Mouse (Mus musculus): ENCODE data around the gene Slc30a2.
"Not testable (repeated sequence)": the region's sequence is repeated elsewhere in the genome, so short reads cannot be mapped to it uniquely, and the experiment has no call there.

Slc30a2 gene

GRCm38 (mm10) chr4:134319674-134320073 lies 23.3 kb upstream of the Slc30a2 start:
- no peak for DNase-seq (ENCODE audit: low read depth in 1 of 2, low spot score in 2 of 2)

DNA sequence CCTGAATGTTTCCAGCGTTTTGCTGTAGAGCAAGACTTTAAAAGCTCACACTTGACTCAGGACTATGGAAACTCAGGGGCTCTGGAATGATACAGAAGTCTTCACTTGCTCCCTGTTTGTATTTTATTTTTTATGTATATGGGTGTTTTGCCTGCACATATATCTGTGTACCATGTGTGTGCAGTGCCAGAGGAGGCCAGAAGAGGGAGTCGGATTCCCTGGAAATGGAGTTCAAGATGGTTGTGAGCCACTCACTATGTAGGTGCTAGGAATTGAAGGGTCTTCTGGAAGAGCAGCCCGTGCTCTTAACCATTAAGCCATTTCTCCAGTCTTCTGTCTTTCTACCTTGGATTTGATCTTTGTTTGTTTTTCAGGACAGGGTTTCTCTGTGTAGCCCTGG lies 21.5 kb upstream of the Slc30a2 start:
- no peak for DNase-seq (ENCODE audit: low read depth in 1 of 2, low spot score in 2 of 2)

DNA sequence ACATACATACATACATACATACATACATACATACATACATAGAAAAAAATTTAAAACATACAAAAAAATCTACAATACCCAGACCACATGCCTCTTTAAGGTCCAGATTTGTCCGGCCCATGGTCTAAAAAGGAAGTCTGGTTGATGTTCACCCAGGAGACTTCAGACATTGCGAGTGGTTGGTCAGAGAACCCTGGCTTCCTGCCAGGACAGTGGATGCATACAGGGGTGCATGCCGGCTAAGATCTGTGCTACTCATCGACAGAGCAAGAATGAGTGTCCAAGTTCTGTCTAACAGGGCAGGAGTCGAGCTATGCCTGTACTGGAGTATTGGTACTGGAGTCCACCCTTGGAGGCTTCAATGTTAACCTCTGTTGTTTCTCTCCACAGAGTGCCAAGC lies 18.3 kb upstream of the Slc30a2 start:
- DNase-seq (ENCODE audit: low read depth in 1 of 2, low spot score in 2 of 2), result no peak

GRCm38 (mm10) chr4:134326859-134327530 lies 16.0 kb upstream of the Slc30a2 start:
- no peak for DNase-seq (ENCODE audit: low read depth in 1 of 2, low spot score in 2 of 2)

DNA sequence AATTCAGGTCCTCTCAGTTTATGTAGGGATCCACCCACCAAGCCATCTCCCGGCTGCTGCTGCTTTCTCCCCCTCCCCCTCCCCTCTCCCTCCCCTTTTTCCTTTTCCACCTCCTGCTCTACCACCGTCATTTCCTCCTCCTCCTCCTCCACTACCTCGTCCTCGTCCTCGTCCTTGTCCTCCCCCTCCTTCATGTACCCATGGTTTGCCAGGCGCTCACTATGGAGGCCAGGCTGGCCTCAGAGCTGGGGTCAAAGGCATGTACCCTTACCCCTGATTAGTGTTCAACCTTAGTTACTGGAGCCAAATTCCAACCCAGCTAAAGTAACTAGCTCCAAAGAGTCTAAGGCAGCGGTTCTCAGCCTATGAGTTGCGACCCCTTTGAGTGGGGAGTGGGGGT lies 14.8 kb upstream of the Slc30a2 start:
- no peak for DNase-seq (ENCODE audit: low read depth in 1 of 2, low spot score in 2 of 2)

DNA sequence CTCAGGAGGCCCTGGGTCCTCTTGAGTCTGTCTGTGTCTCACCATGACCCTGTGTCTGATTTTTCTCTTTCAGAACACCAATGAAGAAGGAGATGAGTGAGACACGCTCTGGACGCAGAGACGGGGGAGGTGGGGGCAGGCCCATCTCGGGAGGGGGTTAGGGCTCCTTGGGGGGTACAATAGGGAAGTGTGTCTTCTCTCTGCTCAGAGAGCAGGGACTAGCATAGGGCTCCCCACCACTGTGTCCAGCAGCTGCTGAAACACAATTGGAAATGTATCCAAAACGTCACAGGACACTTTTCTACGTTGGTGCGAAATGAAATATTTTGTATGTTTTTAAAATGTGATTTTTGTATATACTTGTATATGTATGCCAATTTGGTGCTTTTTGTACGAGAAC lies 14.1 kb upstream of the Slc30a2 start:
- DNase-seq (ENCODE audit: low read depth in 1 of 2, low spot score in 2 of 2), result no peak

DNA sequence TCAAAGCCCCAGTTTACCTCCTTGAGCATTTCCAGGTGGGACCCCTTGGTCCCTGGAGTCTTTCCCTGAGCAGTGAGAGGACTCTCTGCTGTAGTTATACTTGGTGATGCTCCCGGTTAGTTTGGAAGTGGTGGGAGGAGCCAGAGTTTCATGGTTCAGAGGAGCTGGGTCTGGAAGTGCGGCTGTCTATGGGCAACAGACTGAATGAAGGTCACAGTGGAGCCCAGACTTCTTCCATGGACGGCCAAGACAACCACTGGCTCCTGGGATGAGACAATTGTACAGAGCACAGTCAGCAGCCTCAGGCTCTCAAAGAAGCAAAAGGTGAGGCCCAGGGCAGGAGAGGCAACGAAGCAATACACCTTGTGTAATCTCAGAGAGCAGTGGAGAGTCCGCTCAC lies 12.7 kb upstream of the Slc30a2 start:
- DNase-seq (ENCODE audit: low read depth in 1 of 2, low spot score in 2 of 2), result no peak

DNA sequence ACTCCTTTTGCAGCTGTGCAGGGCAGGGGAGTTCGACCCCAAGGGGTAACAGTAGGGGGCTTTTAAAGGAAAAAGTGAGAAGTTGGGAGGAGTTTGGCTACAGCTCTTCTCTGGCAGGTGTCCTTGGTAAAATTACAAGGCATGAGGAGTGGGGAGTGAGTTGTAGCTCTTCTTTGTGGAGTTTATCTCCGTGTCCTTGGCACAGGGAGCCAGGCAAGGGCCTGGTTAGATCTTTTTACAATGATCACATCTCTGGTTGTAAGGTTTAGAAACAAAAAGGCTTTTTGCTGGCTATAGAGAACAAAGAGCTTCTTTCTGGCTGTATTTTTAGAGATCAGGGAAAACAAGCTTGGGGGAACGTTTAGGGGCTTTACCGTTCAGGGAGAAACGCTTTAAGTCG lies 1.8 kb upstream of the Slc30a2 start:
- not testable (repeated sequence) for DNase-seq (ENCODE audit: low read depth in 1 of 2, low spot score in 2 of 2)

DNA sequence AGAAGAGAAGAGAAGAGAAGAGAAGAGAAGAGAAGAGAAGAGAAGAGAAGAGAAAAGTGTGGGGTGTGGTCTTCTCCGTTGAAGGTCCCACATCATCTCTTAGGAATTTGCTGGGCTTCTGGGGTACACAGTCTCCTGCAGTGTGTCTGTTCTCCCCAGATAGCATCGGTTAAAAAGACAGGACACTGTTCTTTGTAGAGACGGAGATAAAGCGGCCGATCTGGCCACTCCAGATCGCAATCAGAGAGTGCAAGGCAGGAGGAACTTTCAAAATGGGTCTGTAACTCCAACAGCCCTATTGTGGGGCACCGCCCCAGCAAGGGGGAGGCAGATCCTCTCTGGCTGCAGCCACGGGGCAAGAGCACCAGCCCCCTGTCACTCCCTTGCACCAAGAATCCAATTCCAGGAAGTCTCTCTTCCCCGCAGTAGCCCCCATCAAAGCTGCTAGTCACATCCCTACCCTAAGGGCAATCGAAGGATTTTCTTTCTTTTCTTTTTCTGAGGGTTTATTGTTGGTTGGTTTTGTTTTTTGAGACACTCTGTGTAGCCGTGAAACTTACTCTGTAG lies 685 bp upstream of the Slc30a2 start:
- no peak for DNase-seq (ENCODE audit: low read depth in 1 of 2, low spot score in 2 of 2)

DNA sequence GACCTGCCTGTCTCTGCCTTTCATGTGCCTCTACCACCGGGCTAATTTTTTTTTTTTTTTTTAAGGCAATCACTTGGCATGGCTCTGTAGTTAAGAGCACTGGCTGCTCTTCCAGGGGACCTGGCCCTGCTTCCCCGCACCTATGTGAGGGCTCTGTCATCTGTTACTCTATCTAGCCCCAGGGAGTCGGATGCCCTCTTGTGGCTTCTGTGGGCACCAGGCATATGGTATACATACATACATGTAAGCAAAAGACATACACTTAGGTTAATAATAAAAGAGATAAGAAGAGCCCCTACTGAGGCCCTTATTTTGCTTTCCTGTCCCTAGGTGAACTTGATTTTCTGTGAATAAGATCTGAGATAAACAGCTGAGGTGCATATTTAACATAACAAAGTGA lies 1.6 kb downstream of the Slc30a2 start:
- no peak for DNase-seq (ENCODE audit: low read depth in 1 of 2, low spot score in 2 of 2)

DNA sequence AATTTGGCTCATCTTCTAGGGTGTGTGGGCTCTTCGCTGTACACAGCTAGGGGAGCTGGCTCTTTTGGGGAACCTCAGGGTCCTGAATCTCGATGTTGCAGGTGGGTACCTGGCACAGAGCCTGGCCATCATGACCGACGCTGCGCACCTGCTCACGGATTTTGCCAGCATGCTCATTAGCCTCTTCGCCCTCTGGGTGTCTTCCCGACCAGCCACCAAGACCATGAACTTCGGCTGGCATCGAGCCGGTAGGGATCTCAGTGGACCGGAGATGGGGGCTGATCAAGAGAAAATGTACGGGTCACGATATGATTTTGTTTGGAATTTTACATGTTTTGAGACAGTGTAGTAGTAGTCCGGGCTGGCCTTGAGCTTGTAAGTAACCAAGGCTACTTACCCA lies 2.8 kb downstream of the Slc30a2 start:
- DNase-seq (ENCODE audit: low read depth in 1 of 2, low spot score in 2 of 2), result no peak

- no peak for DNase-seq (ENCODE audit: low read depth in 1 of 2, low spot score in 2 of 2)
Observed at GRCm38 (mm10) chr4:134348078-134348477, 5.1 kb downstream of the Slc30a2 start.

DNA sequence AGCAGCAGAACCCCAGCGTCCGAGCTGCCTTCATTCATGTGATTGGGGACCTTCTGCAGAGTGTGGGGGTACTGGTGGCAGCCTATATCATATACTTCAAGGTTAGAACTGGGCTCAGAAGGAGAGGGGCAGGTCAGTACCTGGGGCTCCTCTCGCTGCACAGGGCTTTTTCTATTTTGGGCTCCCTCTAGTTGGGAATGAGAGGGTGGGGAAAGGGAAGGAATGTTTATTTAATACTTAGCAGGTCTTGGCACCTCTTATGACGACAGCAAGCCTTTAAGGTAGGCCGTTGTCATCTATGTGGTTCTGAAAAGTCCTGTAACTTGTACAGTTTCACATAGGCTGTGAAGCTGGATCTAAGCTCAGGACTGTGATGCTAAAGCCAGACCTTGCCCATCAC lies 5.6 kb downstream of the Slc30a2 start:
- DNase-seq (ENCODE audit: low read depth in 1 of 2, low spot score in 2 of 2), result no peak

- no peak for DNase-seq (ENCODE audit: low read depth in 1 of 2, low spot score in 2 of 2)
Observed at GRCm38 (mm10) chr4:134349829-134350228, 6.8 kb downstream of the Slc30a2 start.

GRCm38 (mm10) chr4:134350641-134351040 lies 7.7 kb downstream of the Slc30a2 start:
- no peak for DNase-seq (ENCODE audit: low read depth in 1 of 2, low spot score in 2 of 2)

GRCm38 (mm10) chr4:134351329-134352260 lies 8.6 kb downstream of the Slc30a2 start:
- no peak for DNase-seq (ENCODE audit: low read depth in 1 of 2, low spot score in 2 of 2)

GRCm38 (mm10) chr4:134352261-134352707 lies 9.3 kb downstream of the Slc30a2 start:
- no peak for DNase-seq (ENCODE audit: low read depth in 1 of 2, low spot score in 2 of 2)

DNA sequence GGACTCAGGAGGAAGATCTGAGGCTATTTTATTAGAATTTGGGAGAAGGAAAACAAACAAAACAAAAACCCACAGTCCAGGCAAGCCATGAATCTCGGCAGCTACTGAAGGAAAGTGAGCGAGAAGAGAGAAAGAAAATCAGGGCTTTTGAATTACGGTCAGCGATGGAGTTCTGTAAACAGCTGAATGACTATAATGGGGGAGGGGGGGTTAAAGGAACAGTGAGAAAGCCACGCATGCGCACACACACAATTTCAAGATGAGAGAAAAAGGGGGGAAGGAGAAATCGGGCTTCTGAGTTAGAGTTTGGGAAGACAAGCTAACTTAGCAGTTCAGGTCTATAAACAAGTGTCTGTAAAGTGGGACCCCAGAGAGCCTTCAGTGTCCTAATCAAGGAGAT lies 9.9 kb downstream of the Slc30a2 start:
- DNase-seq (ENCODE audit: low read depth in 1 of 2, low spot score in 2 of 2), result no peak

- no peak for DNase-seq (ENCODE audit: low read depth in 1 of 2, low spot score in 2 of 2)
Observed at GRCm38 (mm10) chr4:134353527-134354409, 10.8 kb downstream of the Slc30a2 start.

DNA sequence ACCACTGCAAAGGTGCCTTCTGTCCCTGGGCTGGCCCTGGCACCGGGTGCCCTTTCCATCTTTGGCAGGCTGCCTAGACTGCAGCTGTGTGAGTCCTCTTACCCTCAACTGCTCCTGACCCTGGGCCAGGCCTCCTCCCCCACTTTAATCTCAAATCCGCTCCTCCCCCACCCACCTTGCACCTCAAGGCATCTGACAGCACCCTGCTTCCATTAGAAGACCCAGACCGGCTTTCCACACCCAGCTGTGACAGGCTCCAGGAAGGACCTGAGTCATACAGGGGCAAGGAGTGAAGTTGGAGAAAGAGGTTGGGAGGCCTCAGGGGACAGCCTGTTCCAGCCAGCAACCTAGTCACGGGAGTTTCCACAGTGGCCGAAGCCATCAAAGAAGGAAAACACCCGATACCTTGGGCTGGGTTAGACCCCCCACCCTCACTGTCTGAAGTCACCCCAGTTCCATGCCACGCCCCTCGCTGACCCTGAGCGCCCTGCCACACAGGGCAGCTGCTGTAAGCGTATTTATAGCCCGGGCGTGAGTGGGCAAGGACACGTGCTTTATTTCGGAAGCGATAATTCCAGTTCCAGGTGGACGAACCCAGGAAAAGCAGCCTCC lies 13.0 kb downstream of the Slc30a2 start:
- DNase-seq (ENCODE audit: low read depth in 1 of 2, low spot score in 2 of 2), result no peak

Data from monocyte, adult 2 months (primary cell).